Mouse (Mus musculus): ENCODE results near the gene Klhl8.

GRCm38 (mm10) chr5:103835471-103836147 is 75.5 kb downstream of the Klhl8 start:
- no peak for TF ChIP-seq CTCF (IDR thresholded peaks at IDR 0.05; ENCODE audit: borderline replicate concordance, insufficient read depth, low read depth, low read length)
- no peak for TF ChIP-seq POLR2A (IDR thresholded peaks at IDR 0.05; ENCODE audit: borderline replicate concordance, insufficient read depth, low read length)

Measured in cerebellum, adult 2 months (tissue).